Mouse (Mus musculus) MEL (cell line): Measurements from ENCODE around the gene Btbd18.

ENCODE experiments used
- CHD1 ChIP-seq: IDR thresholded peaks from 2 replicates; pipeline ENCODE4 v1.6.1; 2012; ENCODE audit warnings: low read depth, mild to moderate bottlenecking, inconsistent platforms, low read length, improper control_type of control experiment
- CHD2 ChIP-seq: IDR thresholded peaks from 2 replicates; pipeline ENCODE4 v1.6.1; 2011; ENCODE audit warnings: low read length, improper control_type of control experiment
- CTCF ChIP-seq, 3 experiments: IDR thresholded peaks in 2 of 3; conservative IDR thresholded peaks in 1 of 3; 2 replicates each; pipeline ENCODE4 v1.5.1; 2011 to 2012; ENCODE audit warnings: low read length in 3 of 3, low read depth in 2 of 3, mild to moderate bottlenecking in 2 of 3, improper control_type of control experiment in 1 of 3, inconsistent platforms in 1 of 3, mixed read lengths in 1 of 3, moderate library complexity in 1 of 3; ENCODE audit not compliant: control insufficient read depth in 1 of 3, insufficient read depth in 1 of 3, poor library complexity in 1 of 3, severe bottlenecking in 1 of 3
- E2F4 ChIP-seq: IDR thresholded peaks from 2 replicates; pipeline ENCODE4 v1.6.1; 2011; ENCODE audit warnings: low read depth, low read length, improper control_type of control experiment, borderline replicate concordance
- ELF1 ChIP-seq: IDR thresholded peaks from 2 replicates; pipeline ENCODE4 v1.6.1; 2014; ENCODE audit warnings: low read depth, mild to moderate bottlenecking, inconsistent platforms, low read length, improper control_type of control experiment, moderate library complexity
- EP300 ChIP-seq, 2 experiments: IDR thresholded peaks; 2 replicates each; pipeline ENCODE4 v1.6.1; 2011; ENCODE audit warnings: improper control_type of control experiment in 2 of 2, low read length in 2 of 2, low read depth in 1 of 2, mild to moderate bottlenecking in 1 of 2
- ETS1 ChIP-seq: IDR thresholded peaks from 2 replicates; pipeline ENCODE4 v1.6.1; 2012; ENCODE audit warnings: low read depth, mild to moderate bottlenecking, inconsistent platforms, low read length, improper control_type of control experiment, moderate library complexity
- KAT2A ChIP-seq: conservative IDR thresholded peaks from 2 replicates; pipeline ENCODE4 v1.6.1; 2012; ENCODE audit warnings: low read depth, low read length, improper control_type of control experiment, inconsistent platforms
- MAFK ChIP-seq: IDR thresholded peaks from 2 replicates; pipeline ENCODE4 v1.6.1; 2011; ENCODE audit warnings: low read depth, mild to moderate bottlenecking, low read length, improper control_type of control experiment, borderline replicate concordance
- MEF2A ChIP-seq: IDR thresholded peaks from 2 replicates; pipeline ENCODE4 v1.6.1; 2014; ENCODE audit warnings: low read depth, mild to moderate bottlenecking, inconsistent platforms, low read length, improper control_type of control experiment; ENCODE audit not compliant: poor library complexity, insufficient replicate concordance, severe bottlenecking; ENCODE audit errors: extremely low read depth
- POLR2A ChIP-seq, 2 experiments: IDR thresholded peaks; 2 replicates each; pipeline ENCODE4 v1.6.1; 2011 to 2012; ENCODE audit warnings: low read length in 2 of 2, mild to moderate bottlenecking in 2 of 2, control low read depth in 1 of 2, improper control_type of control experiment in 1 of 2, low read depth in 1 of 2, moderate library complexity in 1 of 2; ENCODE audit not compliant: control insufficient read depth in 1 of 2, insufficient read depth in 1 of 2, poor library complexity in 1 of 2
- RAD21 ChIP-seq: IDR thresholded peaks from 2 replicates; pipeline ENCODE4 v1.6.1; 2011; ENCODE audit warnings: mild to moderate bottlenecking, low read depth, low read length, improper control_type of control experiment
- USF1 ChIP-seq: IDR thresholded peaks from 2 replicates; pipeline ENCODE4 v1.6.1; 2014; ENCODE audit warnings: low read depth, mild to moderate bottlenecking, inconsistent platforms, low read length, improper control_type of control experiment, moderate library complexity
- ZC3H11A ChIP-seq: IDR thresholded peaks from 2 replicates; pipeline ENCODE4 v1.6.1; 2012; ENCODE audit warnings: low read depth, mild to moderate bottlenecking, inconsistent platforms, low read length, improper control_type of control experiment

GRCm38 (mm10) chr2:84640833-84641232 is 18.0 kb upstream of the Btbd18 start:
- TF ChIP-seq USF1 (no peak), CTCF (IDR thresholded peaks at IDR 0.05 in 2 of 3, conservative IDR thresholded peaks at IDR 0.05 in 1 of 3; ENCODE audit: control insufficient read depth in 1 of 3, insufficient read depth in 1 of 3, low read depth in 2 of 3, low read length in 3 of 3, poor library complexity in 1 of 3, severe bottlenecking in 1 of 3) (no peak), EP300 (IDR thresholded peaks at IDR 0.05; ENCODE audit: low read depth in 1 of 2, low read length in 2 of 2) (no peak), ZC3H11A (no peak), RAD21 (no peak), E2F4 (no peak), POLR2A (IDR thresholded peaks at IDR 0.05; ENCODE audit: control insufficient read depth in 1 of 2, insufficient read depth in 1 of 2, low read depth in 1 of 2, low read length in 2 of 2, poor library complexity in 1 of 2) (no peak), CHD1 (no peak), ELF1 (no peak), ETS1 (no peak), KAT2A (no peak), MAFK (no peak), CHD2 (no peak), MEF2A (no peak)
